Mouse (Mus musculus) limb, embryonic 14.5 days (tissue): ENCODE measurements around the gene Esp24. TPM values are rescaled to one million over a fixed set of nuclear protein-coding genes. Genes with fewer than 3 reads are reported as not detected.
"Not testable (repeated sequence)": the region's sequence is repeated elsewhere in the genome, so short reads cannot be mapped to it uniquely, and the experiment has no call there.

Experiments
- ATAC-seq: fragments of 200-750 bp; cut with Nextera tagmentation; 2 replicates; pipeline ENCODE4 v1.8.0; 2017; ENCODE audit warnings: low read depth, moderate number of reproducible peaks, moderate TSS enrichment; ENCODE audit not compliant: low FRiP score
- DNase-seq: peaks from one replicate; pipeline ENCODE4 v3.0.0-alpha.2; 2015; ENCODE audit warnings: low spot score
- H3K27ac ChIP-seq: fragments of 300-500 bp; sonication (generic); replicated peaks from 2 replicates; pipeline ENCODE4 v1.5.1; 2014; ENCODE audit warnings: low read depth, mild to moderate bottlenecking, low read length, moderate library complexity, mixed read lengths
- H3K27me3 ChIP-seq: fragments of 300-500 bp; sonication (generic); 2 replicates; pipeline ENCODE4 v1.6.1; 2014; ENCODE audit warnings: low read length, mixed read lengths; ENCODE audit not compliant: control insufficient read depth, insufficient read depth
- H3K36me3 ChIP-seq: fragments of 300-500 bp; sonication (generic); 2 replicates; pipeline ENCODE4 v1.6.1; 2014; ENCODE audit warnings: mild to moderate bottlenecking, low read length, moderate library complexity, mixed read lengths; ENCODE audit not compliant: control insufficient read depth, insufficient read depth
- H3K4me1 ChIP-seq: fragments of 300-500 bp; sonication (generic); 2 replicates; pipeline ENCODE4 v1.6.1; 2014; ENCODE audit warnings: antibody characterized with exemption, low read length, mixed read lengths; ENCODE audit not compliant: control insufficient read depth, insufficient read depth
- H3K4me2 ChIP-seq: fragments of 300-500 bp; sonication (generic); replicated peaks from 2 replicates; pipeline ENCODE4 v1.6.1; 2014; ENCODE audit warnings: low read depth, mild to moderate bottlenecking, low read length, moderate library complexity; ENCODE audit not compliant: severe bottlenecking
- H3K4me3 ChIP-seq: fragments of 300-500 bp; sonication (generic); replicated peaks from 2 replicates; pipeline ENCODE4 v1.5.1; 2014; ENCODE audit warnings: low read length
- H3K9ac ChIP-seq: fragments of 300-500 bp; sonication (generic); 2 replicates; pipeline ENCODE4 v1.6.1; 2014; ENCODE audit warnings: mild to moderate bottlenecking, low read depth, low read length, moderate library complexity; ENCODE audit not compliant: severe bottlenecking
- H3K9me3 ChIP-seq: fragments of 300-500 bp; sonication (generic); 2 replicates; pipeline ENCODE4 v1.6.1; 2016; ENCODE audit warnings: low read length; ENCODE audit not compliant: control insufficient read depth
- POLR2A ChIP-seq: fragments of 200-500 bp; IDR thresholded peaks from 2 replicates; pipeline ENCODE4 v1.8.0; 2012; ENCODE audit warnings: inconsistent platforms, mild to moderate bottlenecking, moderate library complexity, borderline replicate concordance; ENCODE audit not compliant: insufficient read depth, insufficient read length; ENCODE audit errors: extremely low read depth
- WGBS: fragments of 180-500 bp; shearing (Covaris S2); extraction: QIAGEN DNeasy Blood & Tissue Kit; methylation state at CpG from one replicate; pipeline ENCODE4 v1.1.7; 2014; 5-methylcytosine and 5-hydroxymethylcytosine counted together
- polyA plus RNA-seq, 2 experiments: library from polyadenylated mRNA; depleted of rRNA in 1 of 2; stranded (reverse) in 1 of 2; unstranded in 1 of 2; fragments of >200 nt; fragmentation: Nextera tagmentation in 1 of 2; extraction: Ambion mirVana in 1 of 2; gene quantifications; 2 replicates each; pipeline versions ENCODE4 v1.2.1 to v1.2.3; 2012 to 2014

Esp24 gene
- polyA plus RNA-seq (2012; rRNA removed) (not detected in 2 replicates), polyA plus RNA-seq (2014; fragmentation: Nextera tagmentation; extraction: Ambion mirVana) (not detected in 2 replicates)

GRCm38 (mm10) chr17:39036395-39036794 lies at the start of gene Esp24:
Gene Esp24 (plus strand): TSS chr17:39036695.
- not testable (repeated sequence) for ATAC-seq, H3K9me3 ChIP-seq, H3K4me1 ChIP-seq, H3K36me3 ChIP-seq, H3K4me2 ChIP-seq, H3K27ac ChIP-seq, H3K9ac ChIP-seq, H3K4me3 ChIP-seq, DNase-seq, H3K27me3 ChIP-seq
- WGBS, result 89% methylated on average over 3 of the region's 3 CpGs

GRCm38 (mm10) chr17:39009846-39010245 lies 26.6 kb upstream of the Esp24 start:
- no peak overlapping the region for H3K4me3 ChIP-seq
- no peak overlapping the region for H3K9ac ChIP-seq
- no peak for ATAC-seq
- H3K27ac ChIP-seq, result no peak overlapping the region
- H3K36me3 ChIP-seq, result no peaks in the 10 kb centered on the region
- WGBS, result 92% methylated on average over 1 of the region's 1 CpGs
- H3K9me3 ChIP-seq, result no peaks in the 10 kb centered on the region; the same call in 1 of the 2 replicates
- H3K4me2 ChIP-seq, result no peak overlapping the region
- no peaks in the 10 kb centered on the region for H3K27me3 ChIP-seq
- no peaks in the 10 kb centered on the region for H3K4me1 ChIP-seq
- no peak for DNase-seq
- no peak for TF ChIP-seq POLR2A

DNA sequence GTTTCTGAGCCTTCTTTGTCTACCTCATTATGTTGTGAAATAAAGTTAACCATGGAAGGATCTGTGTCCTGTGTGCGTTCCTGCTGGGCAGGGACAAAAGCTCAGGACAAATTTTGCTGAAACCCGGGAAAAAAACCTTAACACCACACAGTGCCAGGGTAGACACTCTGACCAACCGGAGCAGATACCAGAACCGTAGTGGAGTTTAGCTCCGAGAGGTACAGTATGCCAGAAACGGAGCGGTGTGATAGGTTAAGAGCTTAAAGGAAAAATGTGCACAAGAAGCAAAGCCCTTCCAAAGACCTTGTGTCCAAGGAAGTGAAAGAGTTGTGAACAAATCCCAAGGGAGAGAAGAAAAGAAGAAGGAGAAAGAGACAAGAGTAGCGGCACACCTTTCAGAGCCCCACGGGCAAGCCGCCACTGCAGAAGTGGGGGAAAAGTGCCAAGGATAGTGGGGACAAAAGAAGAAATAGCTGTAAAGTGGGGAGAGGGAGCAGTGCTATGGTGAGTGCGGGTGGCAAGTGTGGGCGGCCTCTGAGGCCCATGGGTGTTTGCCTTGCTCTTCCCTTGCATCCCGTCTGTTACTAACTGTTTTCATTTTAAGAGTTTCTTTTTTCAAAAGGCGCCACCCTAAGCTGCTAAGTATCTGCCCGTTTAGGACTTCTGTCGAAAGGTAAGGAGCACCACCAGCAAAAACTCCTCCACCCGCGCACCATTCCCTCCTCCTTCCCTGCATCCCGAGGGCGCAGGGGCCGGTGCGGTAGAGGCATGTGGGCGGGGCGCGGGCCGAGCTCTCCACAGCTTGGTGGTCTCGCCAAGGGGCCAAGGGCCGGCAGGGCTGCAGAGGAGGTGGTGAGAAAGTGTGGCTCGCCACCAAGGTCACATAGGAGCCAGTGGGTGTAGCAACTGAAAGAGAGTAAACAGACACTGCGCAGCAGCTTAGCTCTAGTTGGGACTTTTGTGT lies 25.5 kb upstream of the Esp24 start:
- 51% methylated on average over 30 of the region's 30 CpGs for WGBS
- ATAC-seq (no peak), DNase-seq (no peak)
- Histone ChIP-seq H3K4me1 (no peaks in the 10 kb centered on the region), H3K4me2 (no peak overlapping the region), H3K9ac (no peak overlapping the region), H3K27me3 (no peaks in the 10 kb centered on the region), H3K9me3 (no peaks in the 10 kb centered on the region; the same call in 1 of the 2 replicates), H3K36me3 (no peaks in the 10 kb centered on the region), H3K4me3 (no peak overlapping the region), H3K27ac (no peak overlapping the region)
- no peak for TF ChIP-seq POLR2A

- Histone ChIP-seq H3K27ac (no peak overlapping the region), H3K9ac (no peak overlapping the region), H3K4me1 (no peaks in the 10 kb centered on the region), H3K9me3 (no peaks in the 10 kb centered on the region; the same call in 1 of the 2 replicates), H3K27me3 (no peaks in the 10 kb centered on the region), H3K36me3 (no peaks in the 10 kb centered on the region), H3K4me2 (no peak overlapping the region), H3K4me3 (no peak overlapping the region)
- TF ChIP-seq POLR2A, result no peak
- 73% methylated on average over 14 of the region's 14 CpGs for WGBS
- DNase-seq (no peak), ATAC-seq (no peak)
Measured at GRCm38 (mm10) chr17:39017184-39017583, 19.3 kb upstream of the Esp24 start.

DNA sequence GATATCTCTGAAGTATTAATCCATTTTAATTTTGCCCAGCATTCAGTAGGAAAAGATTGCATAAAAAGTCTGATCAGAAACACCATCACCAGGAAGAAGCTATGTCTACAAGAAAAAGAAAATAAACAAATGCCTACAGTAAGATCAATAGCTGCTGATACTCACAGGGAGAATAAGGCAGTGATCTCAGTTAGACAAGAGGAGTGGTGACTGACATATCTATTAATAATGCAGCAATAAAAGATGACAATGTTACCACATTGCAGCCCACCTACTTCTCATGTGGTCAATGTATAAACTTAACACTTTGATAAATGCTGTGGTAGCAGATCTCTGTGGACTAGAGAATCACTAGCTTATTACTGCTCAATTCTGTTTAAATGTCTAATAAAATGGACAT lies 6.7 kb downstream of the Esp24 start, which contains the start of gene Gm21903:
Gene Gm21903, minus strand, starts transcription at position 101 of the 400 bp plus-strand sequence.
- Histone ChIP-seq H3K4me2 (no peak within 1 kb of the TSS), H3K9me3 (no peaks in the 10 kb centered on the region; the same call in 1 of the 2 replicates), H3K4me1 (no peaks in the 10 kb centered on the region), H3K27me3 (no peaks in the 10 kb centered on the region), H3K36me3 (no peaks in the 10 kb centered on the region), H3K4me3 (no peak within 1 kb of the TSS), H3K27ac (no peak within 1 kb of the TSS), H3K9ac (no peak within 1 kb of the TSS)
- TF ChIP-seq POLR2A, result no peak
- DNase-seq, result no peak
- no peak for ATAC-seq
